Mouse (Mus musculus) neural tube, embryonic 11.5 days (tissue): ENCODE results near the gene Lage3. TPM values are rescaled to one million over a fixed set of nuclear protein-coding genes. Genes with fewer than 3 reads are reported as not detected.
A peak's percentile ranks its signal among the peaks of the same experiment; 100 is the strongest.

Source experiments
- ATAC-seq: fragments of 200-750 bp; cut with Nextera tagmentation; 2 replicates; pipeline ENCODE4 v1.8.0; 2017; ENCODE audit warnings: moderate number of reproducible peaks, mild to moderate bottlenecking, moderate TSS enrichment, moderate library complexity; ENCODE audit not compliant: insufficient read depth, low FRiP score, low TSS enrichment
- DNase-seq: peaks from one replicate; pipeline ENCODE4 v3.0.0-alpha.2; 2015; ENCODE audit warnings: low spot score
- H3K27ac ChIP-seq: fragments of 300-500 bp; sonication (generic); 2 replicates; pipeline ENCODE4 v1.5.1; 2014; ENCODE audit warnings: low read depth, mild to moderate bottlenecking, low read length
- H3K27me3 ChIP-seq: fragments of 300-500 bp; sonication (generic); 2 replicates; pipeline ENCODE4 v1.6.1; 2014; ENCODE audit warnings: mild to moderate bottlenecking, low read length, mixed read lengths; ENCODE audit not compliant: control insufficient read depth, insufficient read depth
- H3K36me3 ChIP-seq: fragments of 300-500 bp; sonication (generic); 2 replicates; pipeline ENCODE4 v1.6.1; 2014; ENCODE audit warnings: mild to moderate bottlenecking, low read length, moderate library complexity, mixed read lengths; ENCODE audit not compliant: control insufficient read depth, insufficient read depth
- H3K4me1 ChIP-seq: fragments of 300-500 bp; sonication (generic); 2 replicates; pipeline ENCODE4 v1.6.1; 2014; ENCODE audit warnings: low read length, mixed read lengths; ENCODE audit not compliant: control insufficient read depth, insufficient read depth
- H3K4me2 ChIP-seq: fragments of 300-500 bp; sonication (generic); 2 replicates; pipeline ENCODE4 v1.6.1; 2014; ENCODE audit warnings: low read depth, mild to moderate bottlenecking, moderate library complexity
- H3K4me3 ChIP-seq: fragments of 300-500 bp; sonication (generic); 2 replicates; pipeline ENCODE4 v1.5.1; 2014; ENCODE audit warnings: low read depth, low read length
- H3K9ac ChIP-seq: fragments of 300-500 bp; sonication (generic); 2 replicates; pipeline ENCODE4 v1.6.1; 2014; ENCODE audit warnings: mild to moderate bottlenecking, low read length
- H3K9me3 ChIP-seq: fragments of 300-500 bp; sonication (generic); 2 replicates; pipeline ENCODE4 v1.6.1; 2016; ENCODE audit warnings: low read length; ENCODE audit not compliant: control insufficient read depth
- WGBS: fragments of 180-500 bp; shearing (Covaris S2); extraction: QIAGEN DNeasy Blood & Tissue Kit; methylation state at CpG from one replicate; pipeline ENCODE4 v1.1.7; 2014; 5-methylcytosine and 5-hydroxymethylcytosine counted together
- microRNA-seq: library from miRNA; unstranded; fragments of <30 nt; microRNA quantifications from one replicate; pipeline ENCODE4, GENCODE M21; 2016
- polyA plus RNA-seq: library from polyadenylated mRNA; unstranded; fragments of >200 nt; fragmentation: Nextera tagmentation; extraction: Ambion mirVana; gene quantifications from 2 replicates; pipeline ENCODE4 v1.2.1, GENCODE M21; 2014

The Lage3 gene
- polyA plus RNA-seq, 1 experiment from 2014 or later, result 89.0 TPM

DNA sequence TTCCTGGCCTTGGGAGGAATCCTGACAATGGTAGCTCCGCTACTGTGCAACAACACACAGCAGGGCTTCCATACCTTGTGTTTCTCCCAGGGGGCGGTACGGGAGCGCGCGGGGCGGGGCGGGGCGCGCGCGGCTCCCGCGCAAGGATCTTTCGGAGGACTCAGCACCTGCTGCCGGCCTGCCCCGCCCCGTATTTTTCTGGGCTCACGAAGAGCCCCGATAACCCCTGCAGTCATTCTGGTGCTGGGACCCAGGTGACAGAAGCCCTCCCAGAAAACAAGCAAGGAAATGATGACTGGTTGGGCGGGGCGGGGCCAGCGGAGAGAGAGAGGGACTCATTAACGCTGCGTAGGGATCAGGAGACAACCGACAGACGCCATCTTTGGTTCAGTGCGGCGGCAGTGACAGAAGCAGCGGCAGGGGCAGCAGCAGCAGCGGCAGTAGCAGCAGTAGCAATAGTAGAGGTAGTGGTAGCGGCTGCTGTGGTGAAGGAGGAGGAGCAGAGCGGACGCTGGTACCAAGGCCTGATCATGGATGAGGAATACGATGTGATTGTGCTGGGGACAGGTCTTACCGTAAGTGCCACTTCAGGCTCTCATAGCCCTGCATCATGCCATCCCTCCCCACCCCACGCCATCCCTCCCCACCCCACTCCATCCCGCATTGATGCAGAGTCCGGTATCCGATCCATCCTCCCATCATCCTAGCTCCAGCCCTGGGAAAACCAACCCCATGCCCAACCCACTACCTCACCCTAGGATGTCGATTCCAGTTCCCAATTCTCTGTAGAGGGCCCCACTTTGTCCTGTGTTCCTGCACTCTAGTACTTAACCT, 48.3 kb downstream of the Lage3 start, which contains the start of gene Gdi1:
TSS of gene Gdi1 (plus strand) at position 132 of the 834 bp plus-strand sequence.
- peaks cover 2% of the 10 kb centered on the region; the same call in 1 of the 2 replicates for H3K36me3 ChIP-seq
- no peaks in the 10 kb centered on the region; the same call in 1 of the 2 replicates for H3K4me1 ChIP-seq
- H3K9ac ChIP-seq, result peak within 1 kb of the TSS; percentile 74
- peak within 1 kb of the TSS; percentile 57 for H3K4me3 ChIP-seq
- ATAC-seq (peak; percentile 76), DNase-seq (peak; percentile 86)
- 17% methylated on average over 41 of the region's 41 CpGs for WGBS
- peak within 1 kb of the TSS; percentile 82 for H3K27ac ChIP-seq
- H3K27me3 ChIP-seq, result no peaks in the 10 kb centered on the region
- no peaks in the 10 kb centered on the region for H3K9me3 ChIP-seq
- peak within 1 kb of the TSS; percentile 57 for H3K4me2 ChIP-seq

Small RNA genes lying within 50 kb of the gene (microRNA-seq; reads per million reads assigned to microRNA genes)
- not detected for gene Mir7092

Other genes with a start within 250 kb of the Lage3 start
- not detected in 2 replicates for gene Opn1mw, start 226.2 kb downstream of the Lage3 start, polyA plus RNA-seq
- 15.6 and 16.2 TPM in 2 replicates for gene Mecp2, start 218.3 kb downstream of the Lage3 start, polyA plus RNA-seq
- not detected in 2 replicates for gene Tex28, start 185.8 kb downstream of the Lage3 start, polyA plus RNA-seq
- gene Tktl1, start 176.4 kb downstream of the Lage3 start, polyA plus RNA-seq, result not detected in 2 replicates
- 243 and 246 TPM in 2 replicates for gene Flna, start 103.8 kb downstream of the Lage3 start, polyA plus RNA-seq
- gene Emd, start 98.9 kb downstream of the Lage3 start, polyA plus RNA-seq, result 24.0 and 31.9 TPM in 2 replicates
- gene Rpl10, start 82.8 kb downstream of the Lage3 start, polyA plus RNA-seq, result 741 and 756 TPM in 2 replicates
- 56.1 and 58.5 TPM in 2 replicates for gene Taz, start 71.7 kb downstream of the Lage3 start, polyA plus RNA-seq
- 4.6 and 6.2 TPM in 2 replicates for gene Dnase1l1, start 71.3 kb downstream of the Lage3 start, polyA plus RNA-seq
- 116 and 138 TPM in 2 replicates for gene Atp6ap1, start 56.5 kb downstream of the Lage3 start, polyA plus RNA-seq
- gene Gdi1, start 48.6 kb downstream of the Lage3 start, polyA plus RNA-seq, result 469 and 512 TPM in 2 replicates
- gene Fam50a, start 40.6 kb downstream of the Lage3 start, polyA plus RNA-seq, result 57.7 and 58.1 TPM in 2 replicates
- gene Plxna3, start 24.6 kb downstream of the Lage3 start, polyA plus RNA-seq, result 21.2 and 22.5 TPM in 2 replicates
- 69.8 and 72.0 TPM in 2 replicates for gene Ubl4a, start 19.6 kb upstream of the Lage3 start, polyA plus RNA-seq
- 9.6 and 11.6 TPM in 2 replicates for gene Slc10a3, start 19.7 kb upstream of the Lage3 start, polyA plus RNA-seq
- gene Fam3a, start 39.7 kb upstream of the Lage3 start, polyA plus RNA-seq, result 27.8 and 30.8 TPM in 2 replicates
- 24.4 and 27.7 TPM in 2 replicates for gene Ikbkg, start 39.7 kb upstream of the Lage3 start, polyA plus RNA-seq
- 59.4 and 60.7 TPM in 2 replicates for gene G6pdx, start 75.6 kb upstream of the Lage3 start, polyA plus RNA-seq
- not detected in 2 replicates for gene Gm6880, start 127.8 kb upstream of the Lage3 start, polyA plus RNA-seq
- gene Olfr1326-ps1, start 221.3 kb upstream of the Lage3 start, polyA plus RNA-seq, result not detected in 2 replicates
- not detected in 2 replicates for gene Olfr1325, start 239.1 kb upstream of the Lage3 start, polyA plus RNA-seq